Mouse (Mus musculus) liver, adult 2 months (tissue): ENCODE results near the gene Guca2b. TPM values are rescaled to one million over a fixed set of nuclear protein-coding genes. Genes with fewer than 3 reads are reported as not detected.

Experiments
- DNase-seq: peaks from one replicate; pipeline ENCODE4 v3.0.0-alpha.2; 2011; ENCODE audit warnings: low read depth, low spot score; ENCODE audit errors: extremely low read depth
- H3K27ac ChIP-seq: fragments of 200-500 bp; replicated peaks from 2 replicates; pipeline ENCODE4 v1.5.1; 2012; ENCODE audit warnings: low read depth, mild to moderate bottlenecking, control low read depth, inconsistent platforms, low read length; ENCODE audit not compliant: insufficient read depth
- H3K27me3 ChIP-seq: fragments of 200-500 bp; 2 replicates; pipeline ENCODE4 v1.6.1; 2012; ENCODE audit warnings: mild to moderate bottlenecking, moderate library complexity, low read length, inconsistent platforms; ENCODE audit not compliant: control insufficient read depth, insufficient read depth
- H3K36me3 ChIP-seq: fragments of 200-500 bp; 2 replicates; pipeline ENCODE4 v1.6.1; 2012; ENCODE audit warnings: low read length, inconsistent platforms; ENCODE audit not compliant: control insufficient read depth, insufficient read depth
- H3K4me1 ChIP-seq: fragments of 200-500 bp; 2 replicates; pipeline ENCODE4 v1.6.1; 2011; ENCODE audit warnings: low read length; ENCODE audit not compliant: control insufficient read depth, insufficient read depth
- H3K4me3 ChIP-seq: fragments of 200-500 bp; 2 replicates; pipeline ENCODE4 v1.5.1; 2011; ENCODE audit warnings: low read depth, mild to moderate bottlenecking, control low read depth, low read length, moderate library complexity; ENCODE audit not compliant: insufficient read depth
- H3K79me2 ChIP-seq: fragments of 200-500 bp; 2 replicates; pipeline ENCODE4 v1.6.1; 2012; ENCODE audit warnings: inconsistent platforms, mild to moderate bottlenecking, low read length, moderate library complexity; ENCODE audit not compliant: control insufficient read depth, insufficient read depth
- H3K9ac ChIP-seq: fragments of 200-500 bp; 2 replicates; pipeline ENCODE4 v1.6.1; 2012; ENCODE audit warnings: low read depth, mild to moderate bottlenecking, control low read depth, inconsistent platforms, low read length
- CTCF ChIP-seq: fragments of 200-500 bp; IDR thresholded peaks from 2 replicates; pipeline ENCODE4 v1.5.1; 2011; ENCODE audit warnings: low read depth, low read length, control low read depth
- POLR2A ChIP-seq: fragments of 200-500 bp; IDR thresholded peaks from 2 replicates; pipeline ENCODE4 v1.6.1; 2011; ENCODE audit warnings: low read length, control low read depth; ENCODE audit not compliant: insufficient read depth; ENCODE audit errors: extremely low read depth
- whole genome bisulfite sequencing: fragments of 180-500 bp; shearing (Covaris S2); methylation state at CpG from one replicate; pipeline ENCODE4 v1.1.7; 2018; 5-methylcytosine and 5-hydroxymethylcytosine counted together
- polyA plus RNA-seq: library from polyadenylated mRNA; depleted of rRNA; stranded (reverse); fragments of >200 nt; gene quantifications from 2 replicates; pipeline ENCODE4 v1.2.3, GENCODE M21; 2012
- total RNA-seq: library from RNA; depleted of rRNA; stranded (reverse); fragments of >200 nt; gene quantifications from 2 replicates; pipeline ENCODE4 v1.2.3, GENCODE M21; 2014

Guca2b gene
- total and polyA plus RNA-seq, 2 experiments: not detected

DNA sequence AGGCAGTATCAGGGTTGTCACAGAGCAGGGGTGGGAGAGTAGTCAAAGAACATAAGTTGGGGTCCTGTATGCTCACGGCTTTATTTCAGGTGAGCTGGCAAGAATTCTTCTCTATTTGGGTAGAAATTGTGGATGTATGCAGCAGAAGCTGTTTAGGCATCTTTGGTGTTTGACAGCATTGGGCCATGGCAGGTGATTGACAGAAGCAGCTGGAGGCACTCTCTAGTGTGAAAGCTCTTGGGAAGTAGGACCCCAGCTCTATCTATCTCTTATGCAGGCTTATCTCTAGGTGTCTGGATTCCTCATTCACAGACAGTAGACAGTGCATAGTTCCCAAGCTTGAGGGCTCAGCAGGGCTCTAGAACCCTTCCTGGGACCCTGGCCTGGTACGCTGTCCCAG is 27.0 kb upstream of the Guca2b start:
- WGBS: 89% methylated on average over 2 of the region's 2 CpGs
- TF ChIP-seq CTCF (no peak), POLR2A (no peak)
- Histone ChIP-seq H3K27ac (no peak overlapping the region), H3K4me3 (no peak overlapping the region), H3K9ac (no peak overlapping the region), H3K79me2 (no peaks in the 10 kb centered on the region), H3K36me3 (no peaks in the 10 kb centered on the region), H3K4me1 (no peaks in the 10 kb centered on the region), H3K27me3 (no peaks in the 10 kb centered on the region)
- no peak for DNase-seq

GRCm38 (mm10) chr4:119682596-119682995 is 23.8 kb upstream of the Guca2b start:
- no peaks in the 10 kb centered on the region for H3K79me2 ChIP-seq
- no peak for DNase-seq
- no peak overlapping the region for H3K27ac ChIP-seq
- H3K4me3 ChIP-seq: no peak overlapping the region
- H3K4me1 ChIP-seq: no peaks in the 10 kb centered on the region
- H3K27me3 ChIP-seq: no peaks in the 10 kb centered on the region
- no peak overlapping the region for H3K9ac ChIP-seq
- H3K36me3 ChIP-seq: no peaks in the 10 kb centered on the region
- 57% methylated on average over 5 of the region's 5 CpGs for WGBS
- TF ChIP-seq CTCF (no peak), POLR2A (no peak)

DNA sequence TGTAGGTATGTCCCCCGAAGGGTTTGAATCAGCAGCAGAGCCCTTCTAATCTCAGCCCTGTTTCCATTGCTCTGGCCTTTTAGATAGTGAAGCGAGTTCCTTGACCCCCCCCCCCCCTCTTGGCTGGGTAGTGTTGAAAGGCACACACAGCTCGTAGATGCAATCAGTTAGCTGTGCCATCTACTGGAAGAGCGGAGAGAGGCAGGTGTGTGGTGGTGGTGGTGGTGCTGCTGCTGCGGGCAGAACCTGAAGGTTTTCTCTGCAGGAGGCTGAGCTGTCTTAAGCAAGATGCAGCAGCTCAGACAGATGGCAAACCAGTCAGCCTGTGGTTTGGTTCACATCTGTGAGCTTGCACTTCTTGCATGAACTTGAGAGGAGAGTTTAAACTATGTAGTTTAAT is 13.9 kb upstream of the Guca2b start:
- no peaks in the 10 kb centered on the region for H3K4me1 ChIP-seq
- WGBS: 42% methylated on average over 5 of the region's 5 CpGs
- H3K9ac ChIP-seq: no peak overlapping the region
- TF ChIP-seq POLR2A (no peak), CTCF (no peak)
- H3K27ac ChIP-seq: no peak overlapping the region
- H3K27me3 ChIP-seq: no peaks in the 10 kb centered on the region
- H3K79me2 ChIP-seq: no peaks in the 10 kb centered on the region
- H3K36me3 ChIP-seq: no peaks in the 10 kb centered on the region
- no peak for DNase-seq
- no peak overlapping the region for H3K4me3 ChIP-seq

DNA sequence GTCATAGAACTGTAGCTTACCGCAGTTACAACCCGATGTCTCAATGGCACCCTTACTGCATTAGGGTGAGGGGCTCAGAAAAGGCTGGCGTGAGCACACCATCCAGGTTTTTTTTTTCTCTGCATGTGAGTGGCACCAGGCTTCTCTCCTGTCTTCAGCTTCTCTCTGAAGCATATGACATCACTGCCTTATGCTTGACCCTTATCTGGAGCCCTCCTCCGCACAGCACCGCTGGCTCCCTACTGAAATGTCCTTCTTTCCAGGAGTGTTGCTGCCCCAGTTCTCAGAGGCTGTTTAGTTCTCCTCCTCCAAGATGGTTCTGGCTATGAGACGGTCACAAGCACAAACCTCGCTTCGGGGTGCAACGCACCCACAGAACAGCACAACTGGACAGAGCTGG is 12.4 kb upstream of the Guca2b start:
- TF ChIP-seq POLR2A (no peak), CTCF (no peak)
- no peak for DNase-seq

DNA sequence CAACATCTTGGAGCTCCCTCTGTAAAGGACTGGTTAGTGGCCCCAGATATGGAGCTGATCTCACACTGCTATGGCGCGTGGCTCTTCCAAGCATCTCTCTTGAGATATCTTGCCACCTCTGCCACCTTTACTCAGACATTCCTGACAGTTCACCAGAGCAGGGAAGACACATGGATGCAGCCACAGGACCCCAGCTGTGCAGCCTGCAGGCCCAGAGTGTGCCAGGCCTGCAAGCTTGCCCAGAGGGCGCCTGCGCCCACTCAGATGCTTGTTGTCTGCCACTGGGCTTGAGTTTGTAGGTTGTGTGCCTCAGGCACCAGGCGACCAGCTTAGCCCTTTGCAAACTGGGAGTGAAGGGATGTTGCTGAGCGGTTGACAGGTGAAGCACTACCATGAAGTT is 12.0 kb upstream of the Guca2b start:
- no peaks in the 10 kb centered on the region for H3K79me2 ChIP-seq
- H3K27me3 ChIP-seq: no peaks in the 10 kb centered on the region
- no peak overlapping the region for H3K4me3 ChIP-seq
- H3K4me1 ChIP-seq: no peaks in the 10 kb centered on the region
- H3K36me3 ChIP-seq: no peaks in the 10 kb centered on the region
- WGBS: 93% methylated on average over 6 of the region's 6 CpGs
- H3K9ac ChIP-seq: no peak overlapping the region
- DNase-seq: no peak
- no peak for TF ChIP-seq POLR2A
- no peak for TF ChIP-seq CTCF
- no peak overlapping the region for H3K27ac ChIP-seq

More for the DNA sequence above, 12.4 kb upstream of the Guca2b start:
- H3K36me3 ChIP-seq: no peaks in the 10 kb centered on the region
- H3K27me3 ChIP-seq: no peaks in the 10 kb centered on the region
- H3K4me1 ChIP-seq: no peaks in the 10 kb centered on the region
- H3K9ac ChIP-seq: no peak overlapping the region
- no peak overlapping the region for H3K4me3 ChIP-seq
- H3K79me2 ChIP-seq: no peaks in the 10 kb centered on the region
- 92% methylated on average over 9 of the region's 9 CpGs for WGBS
- no peak overlapping the region for H3K27ac ChIP-seq

DNA sequence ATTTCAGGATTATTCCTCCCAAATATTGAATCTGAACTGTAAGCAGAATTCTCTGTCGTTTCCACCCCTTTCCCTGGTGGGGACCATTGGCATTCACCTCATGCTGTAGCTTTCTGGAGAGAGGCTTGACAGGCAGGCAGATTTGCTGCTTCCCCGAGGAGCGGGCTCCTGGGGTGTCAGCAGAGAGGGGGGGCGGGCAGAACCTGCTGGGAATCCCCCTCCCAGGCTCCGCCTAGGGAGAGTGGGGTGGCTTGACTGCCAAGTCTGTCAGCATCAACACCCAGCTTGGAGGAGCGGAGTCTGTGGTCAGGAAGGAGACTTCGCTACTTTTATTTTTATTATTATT is 11.4 kb upstream of the Guca2b start:
- no peak for TF ChIP-seq POLR2A
- no peak for TF ChIP-seq CTCF
- Histone ChIP-seq H3K4me3 (no peak overlapping the region), H3K36me3 (no peaks in the 10 kb centered on the region), H3K4me1 (no peaks in the 10 kb centered on the region), H3K27ac (no peak overlapping the region), H3K9ac (no peak overlapping the region), H3K79me2 (no peaks in the 10 kb centered on the region), H3K27me3 (no peaks in the 10 kb centered on the region)
- no peak for DNase-seq
- 67% methylated on average over 7 of the region's 7 CpGs for WGBS
